Mouse (Mus musculus): ENCODE data around the gene A630095N17Rik. TPM values are rescaled to one million over a fixed set of nuclear protein-coding genes. Genes with fewer than 3 reads are reported as not detected.

A630095N17Rik gene
- polyA plus RNA-seq, 1 experiment = not detected

DNA sequence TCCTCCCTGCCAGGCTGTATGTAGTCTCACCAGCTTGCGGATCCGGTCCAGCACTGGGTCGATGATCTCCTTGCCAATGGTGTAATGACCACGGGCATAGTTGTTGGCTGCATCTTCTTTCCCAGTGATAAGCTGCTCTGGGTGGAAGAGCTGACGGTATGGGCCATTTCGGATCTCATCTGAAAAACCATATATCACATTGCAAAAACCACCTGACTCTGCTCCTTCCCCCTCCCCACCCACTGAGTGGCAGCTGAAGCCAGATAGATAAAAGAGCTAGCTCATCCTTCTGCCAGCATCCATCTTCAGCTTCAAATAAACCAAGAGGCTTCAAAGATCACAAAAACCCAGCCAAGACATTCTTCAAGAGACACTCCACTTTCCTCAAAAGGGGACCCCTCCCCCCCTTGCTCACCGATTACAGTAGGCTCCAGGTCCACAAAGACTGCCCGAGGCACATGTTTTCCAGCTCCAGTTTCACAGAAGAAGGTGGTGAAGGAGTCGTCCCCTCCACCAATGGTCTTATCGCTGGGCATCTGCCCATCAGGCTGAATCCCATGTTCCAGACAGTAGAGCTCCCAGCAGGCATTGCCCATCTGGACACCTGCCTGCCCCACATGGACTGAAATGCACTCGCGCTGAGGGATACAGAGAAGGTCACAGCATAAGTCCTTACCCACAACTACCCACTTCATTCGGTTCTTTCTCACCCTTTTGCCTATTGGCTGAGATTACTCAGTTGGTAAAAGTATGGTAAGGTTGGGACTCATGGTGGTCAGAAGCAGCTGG, 14.9 kb downstream of the A630095N17Rik start:
- Histone ChIP-seq H3K4me3 (ENCODE audit: insufficient read depth, low read length) (no peak overlapping the region), H3K4me1 (ENCODE audit: control insufficient read depth, insufficient read depth, low read length) (peaks cover 4% of the 10 kb centered on the region; the same call in 1 of the 2 replicates), H3K27ac (ENCODE audit: insufficient read depth, low read length) (no peak overlapping the region)
- no peak for TF ChIP-seq CTCF (IDR thresholded peaks at IDR 0.05; ENCODE audit: borderline replicate concordance, insufficient read depth, low read length)
- no peak for TF ChIP-seq POLR2A (IDR thresholded peaks at IDR 0.05; ENCODE audit: low read depth, low read length)

DNA sequence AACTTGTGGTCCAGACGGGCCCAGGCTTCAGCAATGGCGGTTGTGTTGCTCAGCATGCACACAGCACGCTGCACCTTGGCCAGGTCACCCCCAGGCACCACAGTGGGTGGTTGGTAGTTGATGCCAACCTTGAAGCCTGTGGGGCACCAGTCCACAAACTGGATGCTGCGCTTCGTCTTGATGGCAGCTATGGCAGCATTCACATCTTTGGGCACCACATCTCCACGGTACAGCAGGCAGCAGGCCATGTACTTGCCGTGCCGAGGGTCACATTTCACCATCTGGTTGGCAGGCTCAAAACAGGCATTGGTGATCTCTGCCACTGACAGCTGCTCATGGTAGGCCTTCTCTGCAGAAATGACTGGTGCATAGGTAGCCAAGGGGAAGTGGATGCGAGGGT, 16.1 kb downstream of the A630095N17Rik start:
- TF ChIP-seq CTCF (IDR thresholded peaks at IDR 0.05; ENCODE audit: borderline replicate concordance, insufficient read depth, low read length) = no peak
- 0 out of 2 replicates have a peak, but pooled peaks have one; percentile 24 for TF ChIP-seq POLR2A (IDR thresholded peaks at IDR 0.05; ENCODE audit: low read depth, low read length)
- Histone ChIP-seq H3K4me1 (ENCODE audit: control insufficient read depth, insufficient read depth, low read length) (0 out of 2 replicates have a peak, but pooled peaks cover 3% of the 10 kb centered on the region), H3K4me3 (ENCODE audit: insufficient read depth, low read length) (no peak overlapping the region), H3K27ac (ENCODE audit: insufficient read depth, low read length) (no peak overlapping the region)

DNA sequence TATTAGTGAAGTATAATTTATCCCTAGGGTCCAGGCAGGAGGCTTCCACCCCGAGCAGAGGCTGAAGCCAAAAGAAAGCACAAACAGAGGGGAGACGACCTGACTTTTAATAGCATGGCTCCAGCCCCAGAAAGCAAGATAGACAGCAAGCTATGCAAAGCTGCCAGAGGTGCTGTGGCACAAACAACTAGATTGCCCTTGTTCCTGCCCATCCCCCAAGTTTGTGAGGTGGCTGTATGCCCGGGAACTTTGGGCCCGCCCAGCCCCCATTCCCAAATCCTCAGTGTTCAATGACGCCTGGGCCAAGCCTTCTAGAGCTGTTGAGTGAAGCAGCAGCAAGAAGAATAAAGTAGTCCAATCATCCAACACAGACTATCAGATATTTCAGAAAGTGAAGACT, 17.0 kb downstream of the A630095N17Rik start:
- H3K27ac ChIP-seq (ENCODE audit: insufficient read depth, low read length) = no peak overlapping the region
- H3K4me3 ChIP-seq (ENCODE audit: insufficient read depth, low read length) = no peak overlapping the region
- H3K4me1 ChIP-seq (ENCODE audit: control insufficient read depth, insufficient read depth, low read length) = 0 out of 2 replicates have a peak, but pooled peaks cover 3% of the 10 kb centered on the region
- TF ChIP-seq POLR2A (IDR thresholded peaks at IDR 0.05; ENCODE audit: low read depth, low read length) (no peak), CTCF (IDR thresholded peaks at IDR 0.05; ENCODE audit: borderline replicate concordance, insufficient read depth, low read length) (no peak)

DNA sequence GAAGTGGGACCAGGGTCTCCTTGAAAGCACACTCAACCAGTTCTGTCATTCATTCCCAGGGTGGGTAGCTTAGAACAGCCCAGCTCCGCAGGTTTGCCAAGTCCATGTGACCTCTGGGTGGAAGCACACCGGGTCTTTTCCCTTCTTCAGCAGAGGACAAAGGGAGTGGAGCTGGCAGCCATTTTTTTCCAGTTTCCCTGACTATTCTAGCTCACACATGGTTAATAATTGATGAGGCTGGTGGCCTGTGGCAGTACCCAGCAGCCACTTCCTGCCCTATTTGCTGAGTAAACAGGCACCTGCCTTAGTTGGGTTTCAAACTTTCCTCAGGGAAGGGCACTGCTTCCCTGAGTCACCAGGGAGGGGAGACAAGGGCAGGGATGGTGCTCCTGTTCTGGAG, 17.5 kb downstream of the A630095N17Rik start:
- Histone ChIP-seq H3K4me1 (ENCODE audit: control insufficient read depth, insufficient read depth, low read length) (0 out of 2 replicates have a peak, but pooled peaks cover 3% of the 10 kb centered on the region), H3K4me3 (ENCODE audit: insufficient read depth, low read length) (no peak overlapping the region), H3K27ac (ENCODE audit: insufficient read depth, low read length) (no peak overlapping the region)
- TF ChIP-seq CTCF (IDR thresholded peaks at IDR 0.05; ENCODE audit: borderline replicate concordance, insufficient read depth, low read length) (no peak), POLR2A (IDR thresholded peaks at IDR 0.05; ENCODE audit: low read depth, low read length) (no peak)

DNA sequence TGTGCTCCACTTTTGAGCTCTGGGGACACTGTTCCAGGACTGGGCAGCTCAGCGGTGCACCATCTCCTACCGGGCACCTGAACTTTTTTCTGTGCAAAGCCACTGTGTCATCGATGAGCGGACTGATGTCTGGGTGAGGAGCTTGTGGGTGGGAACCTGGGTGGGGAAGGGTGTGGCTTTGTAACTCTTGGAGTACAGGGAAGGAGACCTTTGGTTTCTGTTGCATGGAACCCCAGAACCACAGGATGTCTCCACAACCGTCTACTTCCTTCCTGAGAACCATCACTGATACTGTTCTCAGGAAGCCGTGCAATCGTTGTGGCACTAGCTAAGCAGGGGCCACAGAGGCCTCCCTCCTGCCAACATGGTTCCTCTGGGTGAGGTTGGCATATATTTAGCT, 18.8 kb downstream of the A630095N17Rik start:
- H3K27ac ChIP-seq (ENCODE audit: insufficient read depth, low read length) = no peak overlapping the region
- H3K4me3 ChIP-seq (ENCODE audit: insufficient read depth, low read length) = no peak overlapping the region
- TF ChIP-seq POLR2A (IDR thresholded peaks at IDR 0.05; ENCODE audit: low read depth, low read length) = no peak
- 0 out of 2 replicates have a peak, but pooled peaks cover 3% of the 10 kb centered on the region for H3K4me1 ChIP-seq (ENCODE audit: control insufficient read depth, insufficient read depth, low read length)

DNA sequence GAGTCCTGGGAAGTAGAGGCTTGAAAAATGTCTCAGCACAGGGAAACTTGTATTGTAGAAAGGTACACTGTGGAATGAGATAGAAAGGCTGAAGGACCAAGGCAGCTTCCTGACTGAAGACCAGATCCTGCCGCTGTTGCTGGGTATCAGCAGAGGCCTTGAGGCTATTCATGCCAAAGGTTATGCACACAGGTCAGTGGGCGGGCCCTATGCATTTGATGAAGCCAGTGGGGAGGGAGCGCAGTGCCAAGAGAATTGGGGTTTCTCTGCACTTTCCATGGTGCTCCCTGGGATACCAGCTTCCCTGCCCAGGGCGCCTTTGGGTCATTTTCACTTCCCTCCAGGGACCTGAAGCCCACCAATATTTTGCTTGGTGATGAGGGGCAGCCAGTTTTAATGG, 19.4 kb downstream of the A630095N17Rik start:
- H3K27ac ChIP-seq (ENCODE audit: insufficient read depth, low read length) = no peak overlapping the region
- no peak overlapping the region for H3K4me3 ChIP-seq (ENCODE audit: insufficient read depth, low read length)
- TF ChIP-seq POLR2A (IDR thresholded peaks at IDR 0.05; ENCODE audit: low read depth, low read length) (peak; percentile 9; the same call in 1 of the 2 replicates), CTCF (IDR thresholded peaks at IDR 0.05; ENCODE audit: borderline replicate concordance, insufficient read depth, low read length) (no peak)
- H3K4me1 ChIP-seq (ENCODE audit: control insufficient read depth, insufficient read depth, low read length) = 0 out of 2 replicates have a peak, but pooled peaks cover 3% of the 10 kb centered on the region

DNA sequence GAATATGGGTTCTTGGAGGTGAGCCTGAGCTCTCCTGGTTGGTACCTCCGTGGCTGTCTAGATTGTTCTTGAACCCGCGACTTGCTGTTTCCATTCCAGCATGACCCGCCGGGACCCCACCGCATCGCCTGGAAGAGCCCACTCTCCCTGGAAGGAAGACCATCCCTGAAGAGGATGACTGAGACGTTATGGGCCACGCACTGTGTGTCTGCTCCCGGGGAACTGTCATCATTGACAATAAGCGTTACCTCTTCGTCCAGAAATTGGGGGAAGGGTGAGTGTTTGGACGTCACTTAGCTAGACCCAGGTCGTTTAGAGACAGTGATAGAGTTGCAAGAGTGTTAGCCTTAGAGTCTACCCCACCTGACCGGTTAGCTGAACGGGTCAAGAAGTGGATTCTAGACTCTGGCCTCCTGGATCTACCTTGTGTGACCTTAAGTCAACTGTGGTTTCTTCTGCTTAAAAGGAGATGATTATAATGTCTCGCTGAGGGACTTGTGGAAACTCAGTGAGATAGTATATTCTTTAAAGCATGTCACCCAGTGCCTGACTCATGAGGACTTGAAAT, 20.7 kb downstream of the A630095N17Rik start:
- no peak overlapping the region for H3K27ac ChIP-seq (ENCODE audit: insufficient read depth, low read length)
- H3K4me3 ChIP-seq (ENCODE audit: insufficient read depth, low read length) = peak overlapping the region; percentile 64
- H3K4me1 ChIP-seq (ENCODE audit: control insufficient read depth, insufficient read depth, low read length) = 0 out of 2 replicates have a peak, but pooled peaks cover 3% of the 10 kb centered on the region
- TF ChIP-seq CTCF (IDR thresholded peaks at IDR 0.05; ENCODE audit: borderline replicate concordance, insufficient read depth, low read length) (no peak), POLR2A (IDR thresholded peaks at IDR 0.05; ENCODE audit: low read depth, low read length) (no peak)

DNA sequence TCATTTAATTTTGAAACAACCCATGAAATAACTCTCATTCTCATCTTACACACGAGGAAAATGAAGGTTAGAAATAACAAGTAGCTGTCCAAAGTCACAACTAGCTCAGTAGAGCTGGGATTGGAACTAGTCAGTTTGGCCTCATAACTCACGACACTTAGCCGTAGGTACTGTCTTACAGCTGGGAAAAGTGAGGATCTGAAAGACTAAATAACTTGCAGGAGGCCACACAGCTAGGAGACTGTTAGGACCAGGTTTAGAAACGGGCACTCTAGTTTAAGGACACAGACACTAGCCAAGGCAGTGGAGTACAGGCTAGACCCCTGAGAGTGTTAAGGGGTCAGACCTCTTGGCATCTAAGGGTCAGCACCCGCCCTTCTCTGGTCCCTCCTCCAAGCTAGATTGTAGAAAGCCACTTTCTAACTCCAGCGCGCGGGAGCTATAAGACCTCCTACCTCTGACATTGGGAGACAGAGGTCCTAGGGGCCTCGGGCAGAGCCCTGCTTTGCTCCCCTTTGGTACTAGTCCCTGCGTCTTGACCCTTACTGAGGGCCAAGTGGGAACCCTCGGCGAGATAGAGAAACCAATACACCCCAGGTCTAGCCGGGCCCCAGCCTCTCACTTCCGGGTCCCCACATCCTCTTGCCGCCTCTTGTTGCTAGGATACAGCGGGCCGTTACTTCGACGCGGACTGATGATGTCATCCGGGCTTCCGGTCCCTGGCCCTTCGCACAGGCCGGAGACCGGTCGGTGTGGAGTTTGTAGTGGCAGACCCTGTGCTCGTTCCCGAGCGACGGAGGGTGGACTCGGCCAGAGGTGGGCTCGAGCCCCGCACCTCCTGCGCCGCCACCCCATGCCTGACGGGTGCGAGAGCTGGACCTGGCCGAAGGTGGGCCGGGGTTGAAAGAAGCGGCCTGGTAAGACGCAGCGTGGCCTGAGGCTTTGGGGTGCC, 21.5 kb downstream of the A630095N17Rik start, which contains the start of the genes Glb1l and Stk16:
Gene Glb1l, minus strand, starts transcription at position 678 of the 952 bp plus-strand sequence.
Gene Stk16, plus strand, starts transcription at position 703 of the 952 bp plus-strand sequence.
- TF ChIP-seq CTCF (IDR thresholded peaks at IDR 0.05; ENCODE audit: borderline replicate concordance, insufficient read depth, low read length) (no peak), POLR2A (IDR thresholded peaks at IDR 0.05; ENCODE audit: low read depth, low read length) (peak; percentile 95)
- Histone ChIP-seq H3K27ac (ENCODE audit: insufficient read depth, low read length) (no peak within 1 kb of the TSS), H3K4me1 (ENCODE audit: control insufficient read depth, insufficient read depth, low read length) (0 out of 2 replicates have a peak, but pooled peaks cover 3% of the 10 kb centered on the region), H3K4me3 (ENCODE audit: insufficient read depth, low read length) (peak within 1 kb of the TSS; percentile 64)

Measured in embryonic fibroblast, embryonic 13.5 days (primary cell).